Mouse (Mus musculus) right cerebral cortex, postnatal 25 days (tissue): ENCODE measurements around the gene Vps13d.

Experiments
- DNase-seq: peaks from one replicate; pipeline ENCODE4 v3.0.0; 2022

The Vps13d gene

DNA sequence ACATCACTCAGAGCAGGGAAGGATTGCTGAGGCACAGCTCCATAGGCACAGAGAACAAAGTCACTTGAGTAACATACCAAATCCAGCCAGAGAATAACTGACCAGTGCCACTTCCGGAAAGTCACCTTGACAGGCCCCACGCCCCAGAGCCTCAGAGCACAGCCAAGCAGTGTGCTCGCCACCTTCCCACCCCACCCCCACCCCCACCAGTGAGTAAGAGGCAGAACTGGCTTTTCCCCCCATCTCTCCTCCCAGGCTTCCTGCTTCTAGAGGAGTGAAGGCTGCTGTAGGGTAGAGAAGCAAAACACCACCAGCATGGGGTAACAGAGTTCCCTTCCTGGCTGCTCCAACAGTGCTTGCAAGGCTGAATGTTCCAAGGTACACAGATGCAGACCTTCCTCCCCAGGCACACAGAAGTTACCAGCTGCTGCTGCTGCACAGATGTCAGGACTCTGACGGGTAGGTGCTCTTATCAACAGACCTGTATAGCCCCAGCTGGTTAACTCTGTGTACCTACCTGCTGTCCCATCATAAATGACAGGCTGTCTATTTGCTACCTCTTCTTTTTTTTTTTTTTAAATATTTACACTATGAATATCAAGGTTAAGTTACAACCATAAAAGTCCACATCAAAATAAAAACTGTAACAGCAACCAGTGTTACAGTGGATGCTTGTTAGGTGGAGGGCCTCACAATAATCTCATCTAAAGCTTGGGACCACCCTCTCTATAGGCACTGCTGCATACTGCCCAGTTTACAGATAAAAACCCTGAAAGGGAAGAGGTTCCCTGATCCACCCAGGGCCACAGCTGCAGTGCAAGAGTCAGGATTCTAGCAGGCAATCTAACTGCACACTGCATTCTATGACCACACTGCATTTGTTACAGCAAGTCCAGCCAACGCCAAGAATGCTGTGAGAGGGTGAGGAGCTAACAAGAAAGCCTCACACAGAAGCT lies 47.5 kb downstream of the Vps13d start:
- no peak for DNase-seq

DNA sequence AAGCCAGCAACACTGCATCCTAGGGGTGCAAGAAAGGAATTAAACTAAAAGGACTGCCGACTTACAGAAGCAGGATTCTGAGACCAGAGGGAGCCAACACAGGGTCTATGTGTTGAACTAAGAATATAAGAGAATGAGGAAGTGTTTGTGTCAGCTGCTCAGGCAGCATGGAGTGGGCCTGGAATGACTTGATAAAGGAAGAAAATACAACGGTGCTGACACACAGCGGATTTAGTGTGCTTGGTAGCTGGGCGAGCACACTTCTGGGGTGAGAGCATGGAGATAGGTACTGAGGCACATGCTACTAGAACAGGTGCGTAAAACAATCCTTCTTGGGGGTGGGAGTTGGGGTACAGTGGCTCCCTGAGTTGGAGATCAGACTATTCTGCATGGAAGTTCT lies 51.3 kb downstream of the Vps13d start:
- no peak for DNase-seq

DNA sequence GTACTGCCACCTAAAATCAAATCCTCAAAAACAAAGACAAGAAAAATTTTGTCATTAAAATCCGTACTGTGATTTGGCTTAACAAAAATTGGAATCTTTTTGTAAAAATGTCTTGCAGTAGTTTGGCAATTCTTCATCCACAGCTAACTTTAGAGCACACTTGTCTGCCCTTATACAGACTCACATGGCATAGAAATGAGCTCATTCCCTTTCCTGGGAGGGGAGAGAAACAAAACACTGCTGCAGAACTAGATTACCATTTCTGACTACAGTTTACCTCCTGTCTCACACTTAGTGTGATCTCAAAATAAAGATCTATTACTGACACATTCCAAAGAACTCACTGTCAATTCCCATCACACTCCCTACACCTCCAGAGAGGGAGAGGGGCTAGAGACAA lies 58.1 kb downstream of the Vps13d start:
- DNase-seq: no peak

DNA sequence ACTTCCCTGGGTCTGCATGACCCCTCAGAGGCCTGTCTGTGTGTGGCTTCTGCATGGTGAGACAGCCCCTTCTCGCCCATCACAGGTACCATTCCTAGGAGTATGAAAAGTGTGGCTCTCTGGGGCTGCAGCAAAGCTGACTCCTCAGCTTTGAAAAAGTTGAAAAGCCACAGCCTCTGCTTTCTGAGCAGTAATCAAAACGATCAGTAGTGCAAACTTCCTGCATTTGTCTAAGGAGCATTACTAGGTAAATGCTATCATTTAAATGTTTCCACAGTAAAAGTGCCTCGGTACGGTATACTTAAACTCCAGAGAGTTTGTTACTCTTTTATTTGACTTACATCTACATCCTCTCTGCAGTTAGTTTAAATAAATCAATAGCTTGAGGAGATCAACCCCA lies 59.3 kb downstream of the Vps13d start:
- no peak for DNase-seq

DNA sequence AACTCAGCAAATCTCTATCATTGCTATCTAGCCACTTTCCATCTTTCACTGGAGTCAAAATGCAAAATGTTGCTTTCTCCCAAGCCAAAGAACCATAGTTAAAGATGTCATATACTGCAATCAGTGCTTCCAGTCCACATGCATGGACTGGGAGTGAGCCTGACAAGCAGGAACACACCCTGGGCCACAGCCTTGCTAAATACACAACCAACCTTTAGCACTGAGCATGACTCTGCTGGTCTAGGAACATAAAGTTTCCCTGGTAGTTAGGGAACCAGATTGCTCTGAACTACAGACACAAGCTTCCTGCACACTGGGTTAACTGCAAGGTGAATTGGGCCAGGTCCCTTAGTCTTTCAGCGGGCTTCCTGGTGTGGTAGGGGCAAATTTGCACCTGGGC lies 64.0 kb downstream of the Vps13d start:
- no peak for DNase-seq

DNA sequence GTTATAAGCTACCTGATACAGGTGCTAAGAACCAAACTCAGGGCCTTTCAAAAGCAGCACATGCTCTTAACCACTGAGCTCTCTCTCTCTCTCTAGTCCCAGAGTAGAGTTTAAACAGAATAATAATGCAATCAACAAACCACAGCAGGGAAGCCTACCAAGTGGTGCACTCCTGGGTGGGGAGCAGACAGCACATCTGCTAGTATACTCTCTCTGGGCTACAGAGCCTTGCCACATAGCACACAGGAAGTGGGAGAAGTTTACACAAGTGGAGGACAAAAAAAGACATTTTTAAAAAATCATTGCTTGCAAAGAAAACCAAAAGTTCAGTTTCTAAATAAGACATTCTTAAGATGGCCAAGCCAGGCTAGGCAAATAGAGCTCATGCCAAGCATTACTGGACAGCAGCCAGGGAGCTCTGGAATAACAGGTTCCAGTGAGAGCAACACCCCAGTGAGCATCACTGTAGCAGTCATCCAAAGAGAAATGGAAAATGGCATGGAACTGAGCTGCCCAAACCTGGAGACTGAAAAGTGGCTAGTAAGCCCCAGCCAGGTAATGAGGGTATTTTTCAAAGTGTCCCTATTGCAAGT lies 64.8 kb downstream of the Vps13d start:
- peak; percentile 36 for DNase-seq

DNA sequence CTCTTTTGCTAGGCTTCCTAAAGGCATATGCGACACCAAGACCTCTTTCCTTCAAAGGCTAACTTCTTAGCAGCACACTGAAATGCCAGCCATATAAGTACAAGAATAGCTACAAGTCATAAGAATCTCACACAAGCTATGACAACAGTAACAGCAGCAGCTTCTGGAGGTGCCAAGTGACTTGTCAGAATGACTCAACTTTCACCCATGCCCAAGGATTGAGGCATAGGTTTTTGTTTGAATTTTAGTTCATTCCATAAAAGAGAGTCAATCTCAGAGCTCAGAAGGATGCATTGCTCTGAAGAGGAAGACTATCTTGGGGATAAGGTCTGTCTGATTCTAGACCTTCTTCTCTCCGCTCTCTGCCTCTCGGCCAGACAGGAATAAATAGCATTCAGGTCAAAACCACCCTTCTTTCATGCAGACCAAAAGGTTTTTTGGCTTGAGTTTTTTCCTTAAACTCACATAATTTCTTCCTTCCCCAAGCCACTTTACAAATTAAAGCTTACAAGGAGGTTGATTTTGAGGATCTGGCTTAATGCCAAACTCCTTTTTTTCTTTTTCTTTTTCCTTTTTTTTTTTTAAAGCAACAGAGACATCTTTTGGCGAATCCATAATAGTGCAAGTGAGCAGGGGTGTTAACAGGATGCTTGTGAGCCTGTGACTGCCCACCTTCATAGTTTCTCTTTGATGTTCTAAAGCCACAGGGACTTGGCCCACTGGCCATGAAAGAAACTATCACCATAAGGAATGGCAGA lies 69.2 kb downstream of the Vps13d start:
- no peak for DNase-seq

DNA sequence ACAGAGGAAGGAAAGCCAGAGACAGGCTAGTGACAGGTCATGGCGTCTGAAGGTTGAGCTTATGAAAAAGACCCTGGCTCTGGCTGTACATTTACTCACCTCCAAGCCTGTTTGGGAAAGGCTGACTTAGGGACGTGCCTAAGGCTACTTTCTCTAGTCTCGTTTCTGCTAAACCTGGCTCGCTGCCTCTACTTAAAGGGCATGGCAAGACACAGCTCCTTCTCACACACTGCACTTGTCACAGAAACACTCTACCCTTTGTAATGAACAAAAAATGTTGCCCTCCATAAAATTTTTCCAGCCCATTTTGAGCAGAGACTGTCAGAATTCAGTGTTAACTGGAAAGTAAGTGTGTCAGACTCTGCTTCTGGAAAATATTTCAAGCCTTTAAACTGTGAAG lies 70.4 kb downstream of the Vps13d start:
- no peak for DNase-seq

DNA sequence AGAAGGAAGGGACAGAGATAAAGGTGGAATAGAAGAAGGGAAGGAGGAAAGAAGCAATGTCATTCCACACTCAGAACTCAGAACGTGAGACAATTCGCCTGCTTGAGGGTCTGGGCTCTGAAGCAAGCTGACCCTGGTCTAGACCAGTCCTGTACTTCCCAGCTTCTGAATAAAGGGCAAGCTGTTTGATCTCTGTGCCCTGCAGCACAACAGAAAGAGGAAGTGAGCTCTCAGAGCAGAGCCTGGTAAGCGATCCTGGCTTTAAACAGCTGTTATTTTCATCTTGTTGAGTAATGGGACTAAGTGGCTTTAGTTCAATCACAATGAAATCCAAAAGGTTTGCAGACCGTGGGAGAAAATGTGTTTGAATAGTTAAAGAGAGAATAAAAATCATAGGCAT lies 83.2 kb downstream of the Vps13d start:
- no peak for DNase-seq

DNA sequence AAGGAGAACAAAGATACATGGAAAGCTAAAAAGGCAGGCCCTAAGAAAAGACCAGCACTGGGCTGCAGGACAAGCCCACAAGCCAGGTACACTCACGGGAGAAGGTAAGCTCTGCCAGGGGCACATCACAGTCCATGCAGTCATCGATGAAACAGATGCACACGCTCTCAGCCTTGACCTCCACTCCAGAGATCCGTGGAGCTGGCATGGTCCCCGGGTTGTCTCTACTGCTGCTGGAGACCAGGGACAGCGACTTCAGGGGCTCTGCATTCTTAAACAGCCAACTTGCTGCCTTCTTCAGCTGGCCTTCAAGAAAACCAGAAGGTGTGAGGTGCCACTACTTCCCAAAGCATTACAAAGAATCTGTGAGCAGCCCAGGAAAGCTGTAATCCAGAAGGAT lies 84.1 kb downstream of the Vps13d start:
- no peak for DNase-seq

DNA sequence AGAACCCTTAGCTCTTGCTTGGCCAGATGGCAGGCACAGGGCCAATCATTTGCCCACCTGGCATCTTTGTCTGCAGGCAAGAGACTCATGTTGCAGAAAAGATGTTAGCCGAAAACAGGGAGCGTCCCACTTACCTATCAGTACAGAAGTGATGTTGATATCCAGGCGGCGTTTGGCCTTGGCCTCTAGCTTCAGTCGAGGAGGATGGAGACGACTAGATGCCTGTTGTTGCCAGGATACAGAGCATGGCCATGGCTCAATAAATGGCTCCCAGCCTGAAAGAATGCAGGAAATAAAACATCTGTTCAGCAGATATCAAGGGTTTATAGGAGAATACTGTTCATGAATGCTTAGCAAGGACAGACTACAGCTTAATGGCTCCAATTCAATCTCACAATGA lies 88.0 kb downstream of the Vps13d start:
- DNase-seq: no peak

DNA sequence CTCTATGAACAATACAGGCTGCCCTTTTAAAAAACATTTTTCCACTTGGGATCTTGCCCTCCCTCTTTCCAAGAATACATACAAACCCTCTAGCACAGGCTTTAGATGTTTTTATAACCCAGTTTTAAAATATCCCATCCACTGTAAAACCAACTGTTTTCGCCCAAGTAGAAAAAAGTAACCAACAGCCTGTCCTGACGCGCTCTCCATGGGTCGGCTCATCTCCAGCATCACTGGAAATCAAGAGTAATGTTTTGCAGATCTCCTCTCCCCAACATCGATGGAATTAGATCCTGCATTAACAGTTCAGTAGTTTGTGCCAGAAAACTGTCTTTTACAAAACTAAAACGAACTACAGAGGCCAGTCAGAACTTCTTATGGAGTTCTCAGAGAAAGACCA lies 89.5 kb downstream of the Vps13d start:
- DNase-seq: no peak

DNA sequence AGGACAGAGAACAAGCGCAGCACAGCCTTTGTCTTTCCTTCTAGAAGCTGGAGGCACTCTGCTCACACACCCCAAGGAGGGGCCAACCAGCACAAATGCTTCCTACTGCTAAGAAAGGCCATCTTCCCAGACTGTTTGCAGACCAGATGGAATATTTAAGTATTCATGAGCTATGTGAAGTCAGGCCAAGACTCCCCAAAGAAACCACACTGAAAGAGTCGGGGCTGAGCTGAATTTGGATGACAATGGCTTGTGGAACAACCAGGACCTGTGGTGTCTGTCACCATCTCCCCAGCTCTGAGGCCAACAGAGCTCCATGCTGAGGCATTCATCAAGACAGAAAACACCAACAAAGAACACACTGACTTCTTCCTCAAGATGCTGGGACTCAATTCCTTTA lies 89.9 kb downstream of the Vps13d start:
- DNase-seq: peak; percentile 24

DNA sequence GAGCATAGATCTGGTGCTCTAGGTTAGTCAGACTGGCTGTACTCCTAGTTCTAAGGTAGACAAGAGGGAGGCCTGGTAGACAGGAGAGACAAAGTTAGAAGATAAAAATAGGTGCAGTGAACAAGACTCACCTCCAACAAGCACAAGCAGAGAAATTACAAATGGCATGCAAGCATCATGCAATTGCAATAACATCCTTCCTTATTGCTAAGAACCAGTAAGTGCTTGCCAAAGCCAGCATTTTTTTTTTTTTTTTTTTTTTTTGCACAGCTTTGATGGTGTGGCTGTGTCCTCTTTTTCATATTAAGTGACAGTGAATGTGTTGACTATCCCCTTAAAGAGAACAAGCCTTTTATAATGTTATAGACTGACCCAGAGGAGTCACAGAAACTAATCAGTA lies 91.2 kb downstream of the Vps13d start:
- no peak for DNase-seq

DNA sequence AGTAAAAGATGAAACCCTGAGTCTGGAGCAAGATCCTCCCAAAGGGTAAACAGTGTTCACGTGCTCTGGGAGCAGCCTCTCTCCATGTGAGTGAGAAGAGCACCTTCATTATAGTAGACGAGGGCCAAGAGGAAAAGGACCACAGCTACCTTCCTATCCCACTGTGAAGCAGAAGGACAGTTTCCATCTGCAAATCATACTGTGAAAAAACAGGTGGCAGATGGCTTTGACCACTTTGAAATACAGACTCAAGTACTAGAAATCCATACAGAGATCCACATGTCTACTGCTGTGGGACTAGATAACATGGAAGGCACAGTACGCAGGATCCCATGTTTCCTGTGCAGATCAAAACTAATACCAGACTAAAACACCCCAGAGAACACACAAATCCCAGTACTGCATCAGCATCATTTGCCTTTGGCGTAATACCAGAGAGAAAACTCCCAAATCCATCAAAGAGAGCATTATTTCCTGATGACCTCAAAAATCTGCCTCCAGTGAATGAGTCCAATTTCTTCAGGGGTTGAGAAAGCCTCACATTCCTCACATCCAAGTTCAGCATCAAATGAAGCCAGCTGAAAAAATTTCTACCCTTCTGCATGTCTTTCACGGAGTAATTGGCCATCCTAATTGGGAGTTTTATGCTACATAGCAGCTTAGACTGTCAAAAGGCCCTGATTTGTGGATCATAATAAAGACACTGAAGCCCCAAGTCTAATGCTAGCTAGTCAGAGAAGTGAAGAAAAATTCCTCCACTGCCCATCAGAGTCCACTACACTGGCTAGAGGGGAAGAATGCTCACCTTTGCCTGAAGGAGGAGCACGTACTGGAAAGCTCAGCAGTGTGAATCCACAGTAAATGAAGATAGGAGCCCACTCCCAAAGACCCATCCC lies 92.7 kb downstream of the Vps13d start:
- no peak for DNase-seq

DNA sequence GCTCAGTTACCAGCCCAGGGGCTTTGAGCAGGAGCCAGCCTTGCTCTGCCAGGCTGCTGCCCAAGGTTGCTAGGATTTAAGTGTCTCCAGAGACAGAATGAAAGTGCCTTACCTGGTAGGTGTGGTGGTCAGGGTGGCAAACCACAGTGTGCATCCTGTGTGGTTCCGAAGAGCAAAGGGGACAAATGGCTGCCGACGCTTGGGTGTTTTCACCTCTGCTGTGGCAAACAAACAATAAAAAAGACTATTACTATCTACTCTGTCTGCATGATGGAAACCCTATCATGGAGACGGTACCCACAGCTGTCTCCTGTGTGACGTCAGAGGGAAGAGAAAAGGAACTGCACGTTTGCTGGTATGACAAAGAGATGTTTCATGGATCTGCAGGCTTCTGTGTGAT lies 95.0 kb downstream of the Vps13d start:
- no peak for DNase-seq

DNA sequence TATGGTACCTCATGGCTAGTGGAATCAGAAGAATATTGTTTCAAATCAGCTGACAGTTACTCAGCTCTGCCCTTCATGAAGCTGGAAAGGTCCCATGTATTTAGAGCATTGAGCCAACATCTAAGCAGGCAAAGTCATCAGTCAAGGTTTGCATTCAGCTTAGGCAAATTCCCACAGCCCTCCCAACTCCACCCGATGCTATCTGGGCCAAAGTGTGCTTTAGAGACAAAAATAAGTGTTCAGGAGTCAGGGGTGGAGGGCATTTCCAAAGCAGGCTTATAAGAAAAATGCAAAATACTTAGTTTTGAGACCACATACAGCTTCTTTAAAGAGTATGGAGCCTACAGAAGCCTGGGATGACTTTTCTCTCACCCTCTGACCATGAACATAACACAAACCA lies 95.5 kb downstream of the Vps13d start:
- no peak for DNase-seq

DNA sequence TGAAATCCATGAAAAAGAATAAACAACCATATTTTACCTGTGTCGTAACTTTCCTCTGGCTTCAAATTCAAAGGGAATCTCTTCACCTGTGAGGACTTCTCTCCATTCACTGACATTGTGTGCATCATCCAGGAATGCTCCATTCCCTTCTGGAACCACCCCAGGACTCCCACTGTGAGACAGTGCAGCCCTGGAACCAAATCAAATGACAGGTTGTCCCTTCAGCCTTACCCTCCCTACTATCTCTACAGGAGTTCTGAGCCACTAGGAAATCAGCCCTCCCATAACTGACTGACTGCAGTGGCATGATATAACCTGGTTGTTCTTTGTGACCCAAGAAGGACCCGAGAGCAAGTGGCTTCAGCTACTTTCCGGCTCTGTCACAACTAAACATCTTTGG lies 96.8 kb downstream of the Vps13d start:
- no peak for DNase-seq

DNA sequence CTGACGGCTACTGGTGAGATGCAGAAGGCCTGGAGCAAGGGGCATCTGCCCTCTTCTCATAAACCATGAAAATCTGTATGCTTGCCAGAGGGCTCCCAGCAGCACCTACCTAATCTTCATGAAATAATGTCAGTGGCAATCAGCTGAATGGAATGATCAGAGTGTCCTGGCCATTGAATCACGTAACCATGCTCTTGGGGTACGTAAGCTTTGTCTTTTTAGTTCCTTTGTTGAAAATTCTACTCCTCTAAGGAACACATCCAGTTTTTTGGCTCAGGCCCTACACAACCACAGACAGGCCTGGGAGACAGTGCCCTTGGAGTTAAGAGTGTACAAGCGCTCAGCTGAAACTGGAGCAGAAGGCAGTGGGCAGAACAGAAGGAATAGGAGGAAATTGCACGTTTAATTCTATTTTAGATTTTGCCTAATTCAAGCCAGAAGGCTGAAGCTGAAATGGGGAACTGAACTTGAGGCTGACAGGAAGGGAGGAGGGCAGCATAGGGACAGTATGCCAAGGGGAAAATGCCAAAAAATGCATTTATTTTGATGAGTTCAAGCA lies 98.2 kb downstream of the Vps13d start:
- DNase-seq: no peak

DNA sequence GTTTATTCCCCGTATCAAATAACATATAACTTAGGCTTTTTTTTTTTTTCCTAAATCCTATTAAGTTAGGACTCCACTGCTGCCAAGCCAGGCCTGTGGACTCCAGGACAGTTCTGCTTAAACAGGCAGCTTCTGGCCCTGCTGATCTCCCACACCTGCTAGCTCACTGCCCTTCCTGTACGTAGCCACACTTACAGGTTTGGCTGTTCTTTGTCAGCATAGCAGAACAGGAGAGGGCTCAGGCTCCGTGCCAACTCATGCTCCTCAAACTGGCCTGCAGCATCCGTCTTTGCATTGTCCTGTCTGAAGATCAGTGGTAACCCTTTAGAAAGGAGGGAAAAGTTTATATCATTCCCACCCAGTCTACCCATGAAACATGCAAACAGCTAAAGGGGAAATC lies 108.3 kb downstream of the Vps13d start:
- no peak for DNase-seq

DNA sequence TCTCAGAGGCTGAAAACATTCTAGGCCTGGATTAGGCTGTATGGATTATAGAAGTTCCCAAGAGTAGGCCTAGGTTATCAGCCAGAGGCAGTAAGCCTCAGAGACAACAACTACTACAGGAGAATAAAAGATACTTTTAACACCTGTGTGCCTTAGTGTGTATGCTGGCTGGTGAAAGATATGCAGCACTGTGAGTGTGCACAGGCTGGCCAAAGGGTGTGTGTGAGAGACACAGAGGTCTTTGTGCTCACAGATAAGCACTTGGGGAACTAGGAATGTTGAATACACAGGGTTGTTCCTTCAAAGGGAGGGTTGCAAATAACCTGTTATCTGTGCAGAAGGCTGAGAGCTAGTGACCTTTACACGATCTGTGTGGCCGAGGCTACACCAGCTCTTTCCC lies 115.5 kb downstream of the Vps13d start:
- no peak for DNase-seq

DNA sequence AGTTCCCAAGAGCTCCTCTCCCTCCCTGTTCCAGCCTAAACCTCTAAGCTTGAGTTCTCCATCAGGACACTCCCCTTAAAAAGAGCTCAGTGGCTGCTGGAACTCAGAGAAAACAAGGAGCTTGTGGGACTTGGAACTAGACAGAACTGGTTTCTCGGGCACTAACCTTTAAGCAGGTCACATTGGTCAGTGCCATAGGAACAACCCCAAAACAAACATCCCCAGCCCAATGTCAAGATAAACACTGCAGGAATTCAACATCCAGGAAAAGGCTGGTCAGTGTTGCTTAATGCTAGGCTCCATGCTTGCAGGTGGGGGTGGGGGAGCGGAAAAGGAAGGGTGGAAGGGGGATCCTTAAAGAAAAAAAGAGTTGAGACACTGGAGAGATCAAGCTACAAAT lies 120.5 kb downstream of the Vps13d start:
- no peak for DNase-seq

DNA sequence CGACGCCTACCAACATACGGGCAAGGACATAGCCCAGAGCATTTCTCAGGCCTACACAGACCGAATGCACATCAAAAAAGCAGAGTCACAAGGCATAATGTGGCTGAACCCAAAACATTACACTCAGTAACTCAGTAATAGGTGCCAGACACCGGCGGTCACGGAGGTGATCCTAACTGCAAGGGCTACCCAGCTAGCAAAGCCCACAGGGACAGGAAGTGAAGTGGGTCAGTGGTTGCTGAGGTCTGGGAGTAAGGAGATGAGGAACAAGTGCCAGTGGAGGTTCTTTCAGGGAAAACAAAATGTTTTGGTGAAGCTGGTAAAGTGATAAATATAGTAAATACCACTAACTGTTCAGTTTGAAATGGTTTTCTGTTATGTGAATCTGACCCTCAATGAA lies 121.1 kb downstream of the Vps13d start:
- no peak for DNase-seq
